Mouse (Mus musculus): Measurements from ENCODE around the gene Pkig. TPM values are rescaled to one million over a fixed set of nuclear protein-coding genes. Genes with fewer than 3 reads are reported as not detected.

The Pkig gene
- total and polyA plus RNA-seq, 3 experiments: 79.5 to 160 TPM; not detected in 1

GRCm38 (mm10) chr2:163702921-163703320 is 44.7 kb downstream of the Pkig start:
- Histone ChIP-seq H3K79me2 (ENCODE audit: control insufficient read depth, insufficient read depth, low read length, poor library complexity) (peaks cover 8% of the 10 kb centered on the region), H3K4me3 (ENCODE audit: control insufficient read depth in 1 of 2, insufficient read depth in 1 of 2, low read depth in 2 of 2, low read length in 2 of 2) (no peak overlapping the region), H3K9me3 (replicated peaks; ENCODE audit: insufficient read depth, low read length) (no peaks in the 10 kb centered on the region), H3K36me3 (ENCODE audit: control insufficient read depth in 1 of 2, insufficient read depth in 2 of 2, low read length in 2 of 2) (peaks cover 4 to 30% of the 10 kb centered on the region in 2 experiments; a peak in 2 of 4 replicates), H3K27ac (ENCODE audit: control insufficient read depth, low read depth, low read length) (no peak overlapping the region), H3K9ac (ENCODE audit: control insufficient read depth, low read depth, low read length, poor library complexity, severe bottlenecking) (no peak overlapping the region), H3K4me1 (ENCODE audit: control insufficient read depth in 1 of 2, insufficient read depth in 2 of 2, low read length in 2 of 2) (peaks cover 14 to 18% of the 10 kb centered on the region in 2 experiments), H3K27me3 (ENCODE audit: control insufficient read depth in 1 of 2, insufficient read depth in 2 of 2, low read length in 2 of 2) (no peaks in the 10 kb centered on the region)
- peak; percentile 47 for DNase-seq (ENCODE audit: low read depth, low spot score)
- TF ChIP-seq KAT2A (conservative IDR thresholded peaks at IDR 0.05; ENCODE audit: low read depth, low read length) (no peak), ZNF384 (IDR thresholded peaks at IDR 0.05; ENCODE audit: low read depth, low read length) (no peak), USF1 (IDR thresholded peaks at IDR 0.05; ENCODE audit: low read depth, low read length) (no peak), POLR2A (IDR thresholded peaks at IDR 0.05; ENCODE audit: control insufficient read depth in 1 of 2, insufficient read depth in 1 of 2, low read depth in 1 of 2, low read length in 2 of 2, poor library complexity in 1 of 2) (no peak)

GRCm38 (mm10) chr2:163703599-163704260 is 45.5 kb downstream of the Pkig start:
- Histone ChIP-seq H3K79me2 (ENCODE audit: control insufficient read depth, insufficient read depth, low read length, poor library complexity) (peaks cover 6% of the 10 kb centered on the region; the same call in 1 of the 2 replicates), H3K36me3 (ENCODE audit: control insufficient read depth in 1 of 2, insufficient read depth in 2 of 2, low read length in 2 of 2) (peaks cover 4 to 30% of the 10 kb centered on the region in 2 experiments; a peak in 2 of 4 replicates), H3K27me3 (ENCODE audit: control insufficient read depth in 1 of 2, insufficient read depth in 2 of 2, low read length in 2 of 2) (no peaks in the 10 kb centered on the region), H3K9me3 (replicated peaks; ENCODE audit: insufficient read depth, low read length) (no peaks in the 10 kb centered on the region), H3K4me3 (ENCODE audit: control insufficient read depth in 1 of 2, insufficient read depth in 1 of 2, low read depth in 2 of 2, low read length in 2 of 2) (no peak overlapping the region), H3K27ac (ENCODE audit: control insufficient read depth, low read depth, low read length) (no peak overlapping the region), H3K9ac (ENCODE audit: control insufficient read depth, low read depth, low read length, poor library complexity, severe bottlenecking) (no peak overlapping the region), H3K4me1 (ENCODE audit: control insufficient read depth in 1 of 2, insufficient read depth in 2 of 2, low read length in 2 of 2) (peaks cover 15 to 19% of the 10 kb centered on the region in 2 experiments)
- no peak for TF ChIP-seq UBTF (IDR thresholded peaks at IDR 0.05; ENCODE audit: borderline replicate concordance, insufficient read depth, low read depth, low read length)
- no peak for TF ChIP-seq TBP (IDR thresholded peaks at IDR 0.05; ENCODE audit: low read depth, low read length)
- no peak for TF ChIP-seq MAFK (IDR thresholded peaks at IDR 0.05; ENCODE audit: borderline replicate concordance, low read depth, low read length)
- no peak for TF ChIP-seq GABPA (IDR thresholded peaks at IDR 0.05; ENCODE audit: low read depth, low read length)
- no peak for TF ChIP-seq ZNF384 (IDR thresholded peaks at IDR 0.05; ENCODE audit: low read depth, low read length)
- no peak for TF ChIP-seq CTCF (IDR thresholded peaks at IDR 0.05 in 2 of 3, conservative IDR thresholded peaks at IDR 0.05 in 1 of 3; ENCODE audit: control insufficient read depth in 1 of 3, insufficient read depth in 1 of 3, low read depth in 2 of 3, low read length in 3 of 3, poor library complexity in 1 of 3, severe bottlenecking in 1 of 3)
- TF ChIP-seq HCFC1 (IDR thresholded peaks at IDR 0.05; ENCODE audit: low read depth, low read length): no peak
- DNase-seq (ENCODE audit: low read depth, low spot score): no peak

DNA sequence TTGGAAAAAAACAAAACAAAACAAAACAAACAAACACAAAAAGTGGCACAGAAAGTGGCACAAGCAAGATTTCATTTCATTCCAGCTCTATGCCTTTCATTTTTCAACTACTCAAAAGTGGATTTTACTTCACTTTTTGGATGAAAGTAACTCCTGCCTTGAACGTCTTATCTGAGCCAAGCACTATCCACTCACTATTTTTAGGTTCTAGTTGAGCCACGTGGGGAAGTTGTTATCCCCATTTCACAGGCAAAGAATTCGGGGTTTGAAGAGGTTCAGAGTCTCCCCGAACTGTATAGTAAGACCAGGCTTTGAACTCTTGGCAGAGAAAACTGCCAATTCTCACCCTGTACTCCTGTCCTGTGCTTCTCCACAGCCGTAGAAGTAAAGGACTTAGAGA is 50.1 kb downstream of the Pkig start:
- H3K27me3 ChIP-seq (ENCODE audit: control insufficient read depth in 1 of 2, insufficient read depth in 2 of 2, low read length in 2 of 2): no peaks in the 10 kb centered on the region
- H3K9ac ChIP-seq (ENCODE audit: control insufficient read depth, low read depth, low read length, poor library complexity, severe bottlenecking): 0 out of 2 replicates have a peak overlapping the region, but pooled peaks have one; percentile 5
- peaks cover 4 to 41% of the 10 kb centered on the region in 2 experiments; a peak in 2 of 4 replicates for H3K36me3 ChIP-seq (ENCODE audit: control insufficient read depth in 1 of 2, insufficient read depth in 2 of 2, low read length in 2 of 2)
- H3K4me1 ChIP-seq (ENCODE audit: control insufficient read depth in 1 of 2, insufficient read depth in 2 of 2, low read length in 2 of 2): peaks cover 34% of the 10 kb centered on the region in 2 experiments
- no peaks in the 10 kb centered on the region for H3K9me3 ChIP-seq (replicated peaks; ENCODE audit: insufficient read depth, low read length)
- peak; percentile 71 for DNase-seq (ENCODE audit: low read depth, low spot score)
- peak overlapping the region in 1 of 2 experiments; percentile 9; a peak in 1 of 4 replicates for H3K4me3 ChIP-seq (ENCODE audit: control insufficient read depth in 1 of 2, insufficient read depth in 1 of 2, low read depth in 2 of 2, low read length in 2 of 2)
- 0 out of 2 replicates have a peak, but pooled peaks cover 2% of the 10 kb centered on the region for H3K79me2 ChIP-seq (ENCODE audit: control insufficient read depth, insufficient read depth, low read length, poor library complexity)
- peak overlapping the region; percentile 61 for H3K27ac ChIP-seq (ENCODE audit: control insufficient read depth, low read depth, low read length)
- TF ChIP-seq RAD21 (IDR thresholded peaks at IDR 0.05; ENCODE audit: low read depth, low read length) (no peak), BHLHE40 (IDR thresholded peaks at IDR 0.05; ENCODE audit: borderline replicate concordance, low read depth, low read length) (no peak), E2F4 (IDR thresholded peaks at IDR 0.05; ENCODE audit: borderline replicate concordance, low read depth, low read length) (no peak), MAFK (IDR thresholded peaks at IDR 0.05; ENCODE audit: borderline replicate concordance, low read depth, low read length) (no peak), ZNF384 (IDR thresholded peaks at IDR 0.05; ENCODE audit: low read depth, low read length) (no peak), TAL1 (IDR thresholded peaks at IDR 0.05; ENCODE audit: low read length) (peak; percentile 63), USF1 (IDR thresholded peaks at IDR 0.05; ENCODE audit: low read depth, low read length) (peak; percentile 85), JUND (IDR thresholded peaks at IDR 0.05; ENCODE audit: low read depth, low read length) (no peak), ZKSCAN1 (IDR thresholded peaks at IDR 0.05; ENCODE audit: low read depth, low read length) (no peak), CTCF (IDR thresholded peaks at IDR 0.05 in 2 of 3, conservative IDR thresholded peaks at IDR 0.05 in 1 of 3; ENCODE audit: control insufficient read depth in 1 of 3, insufficient read depth in 1 of 3, low read depth in 2 of 3, low read length in 3 of 3, poor library complexity in 1 of 3, severe bottlenecking in 1 of 3) (no peak), EP300 (IDR thresholded peaks at IDR 0.05; ENCODE audit: low read depth in 1 of 2, low read length in 2 of 2) (peak; percentile 70 to 73; a peak in 3 of 4 replicates), SIN3A (IDR thresholded peaks at IDR 0.05; ENCODE audit: low read length) (peak; percentile 71; the same call in 1 of the 2 replicates), NRF1 (IDR thresholded peaks at IDR 0.05; ENCODE audit: insufficient read depth, low read depth, low read length, poor library complexity, severe bottlenecking) (no peak), SMC3 (IDR thresholded peaks at IDR 0.05; ENCODE audit: low read depth, low read length) (no peak), MAX (IDR thresholded peaks at IDR 0.05; ENCODE audit: low read length) (peak; percentile 87), UBTF (IDR thresholded peaks at IDR 0.05; ENCODE audit: borderline replicate concordance, insufficient read depth, low read depth, low read length) (no peak), NELFE (IDR thresholded peaks at IDR 0.05; ENCODE audit: low read depth, low read length) (no peak)
